Mouse (Mus musculus) cerebellum, adult 11 months (tissue): Measurements from ENCODE around the gene H1foo.

Source experiments
- DNase-seq: peaks from one replicate; pipeline ENCODE4 v3.0.0; 2022

The H1foo gene

DNA sequence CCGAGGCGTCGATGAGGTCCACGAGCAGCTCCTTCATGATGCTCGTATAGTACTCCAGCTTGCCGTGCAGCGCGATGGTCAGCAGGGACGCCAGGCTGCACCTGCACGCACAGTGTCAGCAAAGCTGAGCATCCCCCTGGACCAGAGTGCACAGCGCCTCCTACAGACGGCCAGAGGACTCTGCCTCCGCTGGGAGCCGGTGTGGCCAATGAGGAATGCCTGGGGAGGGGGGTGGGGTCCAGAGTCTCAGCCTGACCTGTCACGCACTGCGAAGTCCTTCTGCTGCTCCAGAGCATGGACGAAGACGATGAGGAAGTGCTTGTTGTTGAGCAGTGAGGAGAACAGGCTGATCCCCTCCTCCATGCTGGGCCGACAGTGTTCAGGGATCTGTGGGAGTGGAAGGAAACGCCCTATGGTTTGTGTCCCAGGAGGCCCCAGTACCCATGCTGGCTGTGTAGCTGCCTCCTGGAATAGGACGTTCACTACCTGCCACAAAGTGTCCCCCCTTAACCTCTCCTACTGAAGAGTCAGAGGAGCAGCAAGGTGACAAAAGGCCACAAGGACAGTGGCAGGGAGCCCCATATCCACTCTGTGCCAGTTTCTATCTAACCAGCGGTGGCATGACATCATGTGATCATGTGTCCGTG, 17.8 kb downstream of the H1foo start:
- DNase-seq: peak; percentile 25

DNA sequence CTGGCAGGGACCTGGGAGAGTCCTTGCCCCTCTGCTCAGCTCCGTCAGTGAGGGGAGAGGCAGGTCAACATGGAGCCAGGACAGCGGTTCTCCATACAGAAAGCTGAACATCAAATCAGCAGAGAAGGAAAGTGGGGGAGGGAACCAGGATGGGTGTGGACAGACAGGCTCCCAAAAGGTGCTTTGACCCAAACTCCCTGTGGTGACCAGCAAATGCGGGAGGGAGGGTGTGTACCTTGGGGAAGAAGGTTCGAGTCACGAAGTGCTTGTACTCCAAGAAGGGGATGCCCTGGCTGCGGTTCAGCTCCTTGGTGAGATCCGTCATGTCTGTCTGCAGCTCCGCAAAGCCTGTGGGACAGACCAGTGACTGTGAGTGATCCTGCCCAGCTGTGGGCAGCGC, 18.9 kb downstream of the H1foo start:
- peak; percentile 7 for DNase-seq

DNA sequence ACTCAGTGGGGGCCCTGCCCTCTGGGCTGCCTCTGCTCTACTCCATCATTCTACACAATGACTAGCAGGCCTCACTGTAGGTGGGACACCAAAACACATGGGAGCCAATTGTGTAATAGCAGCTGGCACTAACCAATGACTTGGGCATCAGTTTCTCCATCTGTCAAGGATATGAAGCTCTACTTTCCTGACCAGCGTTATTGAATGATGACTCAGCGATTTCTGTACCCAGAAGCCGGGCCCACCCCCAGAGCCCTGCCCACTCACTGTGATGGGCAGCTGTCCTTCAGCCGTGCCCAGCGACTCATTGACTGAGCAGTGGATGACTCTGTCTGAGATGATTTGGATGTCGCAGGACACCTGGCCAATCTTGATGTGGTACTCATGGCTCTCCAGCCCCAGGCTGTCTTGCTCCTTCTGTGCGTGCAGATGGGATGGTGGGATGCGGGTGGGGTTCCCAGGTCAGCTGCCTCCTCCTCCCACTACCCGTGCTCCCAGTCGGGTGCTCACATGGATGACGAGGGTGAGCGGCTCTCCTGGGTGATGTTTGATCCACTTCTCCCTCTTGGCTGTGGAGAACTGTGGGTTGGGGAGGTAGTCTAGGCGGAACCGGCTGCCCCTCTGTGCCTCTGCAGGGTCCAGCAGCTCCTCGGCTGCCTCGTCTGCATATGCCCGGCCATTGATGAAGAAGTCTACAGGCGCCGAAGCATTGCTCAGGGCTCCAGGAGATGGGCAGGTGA, 21.7 kb downstream of the H1foo start:
- peak; percentile 30 for DNase-seq

DNA sequence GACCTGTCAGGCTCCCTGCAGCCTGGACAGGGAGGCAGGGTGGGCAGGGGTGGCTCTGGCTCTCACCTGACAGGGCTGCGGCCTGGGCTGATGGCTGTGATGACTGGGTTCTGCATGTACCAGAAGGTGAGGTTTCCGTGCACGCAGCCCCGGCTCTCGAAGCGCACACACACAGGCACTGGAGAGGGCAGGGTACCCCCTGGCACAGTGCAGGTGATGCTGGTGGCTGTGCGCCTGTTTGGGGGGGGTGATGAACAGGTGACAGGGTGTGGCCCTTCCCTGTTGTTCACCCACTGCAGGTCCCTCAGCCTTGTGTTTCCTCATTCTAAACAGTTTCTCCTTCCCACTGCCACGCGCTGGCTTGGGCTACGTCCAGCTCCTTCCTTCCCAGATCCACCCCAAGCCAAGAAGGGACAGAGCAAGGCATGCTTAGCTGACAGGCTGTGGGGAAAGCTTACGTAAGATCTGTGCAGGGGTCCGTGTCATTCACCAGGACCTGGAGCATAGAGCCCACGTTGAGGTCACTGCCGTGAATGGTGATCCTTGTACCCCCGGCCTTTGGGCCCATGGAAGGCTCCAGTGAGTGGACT, 22.6 kb downstream of the H1foo start:
- DNase-seq: peak; percentile 53

DNA sequence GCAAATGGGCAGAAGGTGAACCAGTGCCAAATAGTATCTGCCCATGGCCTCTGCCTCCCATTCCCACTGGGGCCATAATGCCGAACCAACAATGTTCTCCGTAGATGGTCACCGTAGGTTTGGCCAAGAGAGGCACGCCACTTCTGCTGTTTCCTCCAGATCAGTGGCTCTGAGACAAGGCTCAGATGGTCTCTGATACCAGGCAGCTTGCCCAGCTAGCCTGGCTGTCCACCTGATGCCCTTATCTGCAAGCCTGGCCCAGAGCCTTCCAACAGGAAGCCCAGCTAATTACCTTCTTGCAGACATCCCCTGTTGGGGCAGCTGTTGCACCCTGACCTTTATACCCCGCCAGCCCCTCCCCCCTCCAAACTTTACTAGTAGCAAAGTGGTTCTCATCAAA, 23.3 kb downstream of the H1foo start:
- peak; percentile 80 for DNase-seq

DNA sequence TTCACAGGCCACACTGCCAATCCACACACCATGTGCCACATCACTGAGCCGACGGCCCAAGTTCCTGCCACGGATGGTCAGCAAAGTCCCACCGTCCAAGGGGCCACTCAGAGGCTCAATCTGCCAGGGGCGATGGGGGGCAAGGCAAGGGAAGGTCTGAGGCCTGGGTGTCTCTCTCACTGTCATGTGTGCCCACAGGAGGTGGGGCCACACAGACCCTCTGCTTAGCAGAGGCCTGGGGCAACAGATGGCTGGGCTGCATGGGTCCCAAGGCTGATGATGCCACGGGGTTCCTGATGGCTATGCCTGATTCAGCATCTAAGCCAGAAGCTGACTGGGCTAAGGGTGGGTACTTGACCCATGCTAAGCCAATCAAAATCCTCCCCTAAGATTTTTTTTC, 24.0 kb downstream of the H1foo start:
- DNase-seq: peak; percentile 44

DNA sequence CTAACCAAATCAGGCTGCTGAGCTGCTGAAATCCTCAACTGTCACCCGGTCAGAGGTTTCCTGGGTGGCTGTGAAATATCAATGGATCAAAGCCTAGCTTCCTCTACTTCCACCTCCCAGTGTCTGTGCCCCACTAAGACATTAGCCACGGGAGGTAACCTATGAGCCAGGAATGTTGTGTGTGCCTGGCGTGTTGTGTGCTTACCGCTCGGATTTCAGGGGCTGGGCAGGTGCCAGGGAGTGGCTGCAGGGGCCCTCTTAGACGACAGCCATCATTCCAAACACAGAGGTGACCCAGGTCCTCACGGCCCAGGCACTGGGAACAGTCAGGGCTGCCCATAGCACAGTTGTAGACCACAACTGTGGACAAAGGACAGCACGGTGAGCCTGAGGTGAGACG, 24.4 kb downstream of the H1foo start:
- DNase-seq: peak; percentile 49

- no peak for DNase-seq
Observed at GRCm38 (mm10) chr6:115969952-115970351, 25.2 kb downstream of the H1foo start.

DNA sequence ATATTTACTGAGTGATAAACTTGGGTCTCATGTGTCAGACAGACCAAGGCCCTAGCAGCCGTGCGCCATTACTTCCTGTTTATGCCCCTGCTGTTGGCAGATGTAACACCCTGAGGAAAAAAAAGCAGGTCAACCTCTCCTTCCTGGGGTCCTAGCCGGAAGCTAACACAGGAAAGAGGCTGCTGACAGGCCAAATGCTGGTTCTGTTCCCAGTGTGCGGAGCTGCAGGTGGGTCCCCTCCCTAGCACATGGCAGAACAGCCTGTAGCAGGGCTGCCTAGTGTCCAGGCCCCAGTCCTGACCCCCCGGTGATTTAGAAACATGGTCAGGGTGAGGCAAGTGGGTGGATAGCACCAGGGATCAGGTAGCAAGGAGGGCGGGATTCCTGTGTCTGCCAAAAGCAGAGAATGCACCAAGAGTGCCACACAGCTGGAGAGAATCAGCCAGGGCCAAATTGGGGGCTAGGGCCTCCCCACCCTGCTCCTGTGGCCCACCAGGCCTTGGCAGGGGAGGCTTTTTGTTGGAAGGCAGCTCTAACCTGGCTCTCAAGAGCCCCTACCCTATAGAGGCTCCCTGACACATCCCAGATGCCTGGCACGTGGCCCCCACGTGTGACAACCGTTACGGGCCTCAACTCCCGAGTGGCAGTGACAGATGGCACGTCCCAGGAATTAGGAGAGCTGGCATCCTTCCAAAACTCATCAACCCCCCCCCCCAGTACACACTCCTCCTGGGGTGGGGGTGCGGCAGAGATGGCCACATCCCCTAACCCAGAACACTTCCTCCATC, 26.7 kb downstream of the H1foo start:
- no peak for DNase-seq

- no peak for DNase-seq
Observed at GRCm38 (mm10) chr6:115972083-115972764, 27.5 kb downstream of the H1foo start.

GRCm38 (mm10) chr6:115973139-115973875, 28.6 kb downstream of the H1foo start:
- DNase-seq: no peak

GRCm38 (mm10) chr6:115973881-115974662, 29.3 kb downstream of the H1foo start:
- DNase-seq: no peak

DNA sequence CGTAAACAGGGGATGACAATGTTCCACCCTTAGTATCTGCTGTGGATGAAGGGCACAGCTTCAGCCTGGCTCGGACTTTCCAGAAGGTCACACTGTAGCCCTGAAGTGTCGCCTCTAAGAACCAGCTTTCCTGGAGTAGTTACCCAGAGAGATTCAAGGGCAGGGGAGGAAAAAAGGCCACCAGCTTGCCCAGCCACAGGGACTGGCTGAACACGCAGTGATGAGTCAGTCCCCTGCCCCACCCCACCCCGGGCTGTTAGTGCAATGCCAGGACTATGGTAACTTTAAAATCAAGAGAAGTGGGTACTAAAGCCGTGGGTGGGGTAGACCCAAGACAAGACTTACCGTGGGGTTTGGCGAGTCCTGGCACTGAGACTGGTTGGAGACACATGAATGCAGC, 30.9 kb downstream of the H1foo start:
- no peak for DNase-seq

DNA sequence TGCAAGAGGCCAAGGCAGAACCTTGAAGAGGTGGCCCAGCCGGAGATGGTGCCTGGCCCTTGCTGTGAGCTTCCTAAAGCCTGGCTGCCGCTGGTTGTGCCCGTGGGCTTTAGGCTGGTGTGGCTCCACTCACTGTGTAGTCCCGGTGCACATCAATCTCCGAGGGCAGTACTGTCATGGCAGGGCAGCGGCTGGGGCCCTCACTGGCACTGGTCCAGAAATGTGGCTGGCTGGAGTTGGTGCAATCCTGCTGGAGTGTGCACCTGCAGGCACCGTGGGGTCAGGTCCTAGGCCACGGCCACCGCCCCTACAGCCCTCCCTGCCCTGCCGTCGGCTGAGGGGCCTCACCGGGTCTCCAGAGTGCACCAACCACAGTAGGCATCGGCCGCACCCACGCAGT, 33.1 kb downstream of the H1foo start:
- DNase-seq: no peak

DNA sequence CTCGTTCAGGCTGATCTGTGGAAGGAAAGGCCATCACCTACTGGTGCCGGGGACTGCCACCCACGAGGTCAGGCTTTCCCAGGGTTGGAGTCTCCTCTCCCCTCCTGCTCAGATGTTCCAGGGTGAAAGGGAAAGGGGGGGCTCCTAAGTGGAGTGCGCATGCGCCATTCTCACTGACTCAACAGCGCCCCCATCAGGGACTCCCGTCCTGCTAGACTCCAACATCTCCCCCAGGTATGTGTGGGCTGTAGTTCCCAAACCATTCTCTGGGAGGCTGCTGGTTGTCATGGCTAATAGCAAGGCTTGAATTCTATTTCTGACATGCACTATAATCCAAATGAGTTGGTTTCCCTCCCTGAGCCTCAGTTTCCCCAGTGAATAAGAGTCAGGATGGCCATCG, 33.9 kb downstream of the H1foo start:
- no peak for DNase-seq

DNA sequence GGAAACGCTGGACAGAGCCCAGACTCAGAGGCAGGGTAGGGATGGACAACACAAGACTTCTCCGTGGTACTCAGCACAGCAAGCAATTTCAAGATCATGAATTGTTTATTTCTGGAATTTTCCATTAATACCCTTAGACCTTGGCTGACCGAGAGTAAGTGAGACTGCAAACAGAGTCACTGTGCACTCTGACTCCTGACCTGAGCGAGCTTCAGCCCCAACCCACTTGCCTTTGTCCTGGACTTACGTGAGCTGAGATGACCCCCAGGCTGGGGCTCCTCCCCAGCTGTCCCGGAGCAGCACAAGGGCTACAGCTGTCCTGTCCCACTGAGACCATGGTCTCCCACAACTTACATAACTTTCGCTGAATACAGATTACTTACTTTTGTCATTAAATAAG, 38.2 kb downstream of the H1foo start:
- no peak for DNase-seq

DNA sequence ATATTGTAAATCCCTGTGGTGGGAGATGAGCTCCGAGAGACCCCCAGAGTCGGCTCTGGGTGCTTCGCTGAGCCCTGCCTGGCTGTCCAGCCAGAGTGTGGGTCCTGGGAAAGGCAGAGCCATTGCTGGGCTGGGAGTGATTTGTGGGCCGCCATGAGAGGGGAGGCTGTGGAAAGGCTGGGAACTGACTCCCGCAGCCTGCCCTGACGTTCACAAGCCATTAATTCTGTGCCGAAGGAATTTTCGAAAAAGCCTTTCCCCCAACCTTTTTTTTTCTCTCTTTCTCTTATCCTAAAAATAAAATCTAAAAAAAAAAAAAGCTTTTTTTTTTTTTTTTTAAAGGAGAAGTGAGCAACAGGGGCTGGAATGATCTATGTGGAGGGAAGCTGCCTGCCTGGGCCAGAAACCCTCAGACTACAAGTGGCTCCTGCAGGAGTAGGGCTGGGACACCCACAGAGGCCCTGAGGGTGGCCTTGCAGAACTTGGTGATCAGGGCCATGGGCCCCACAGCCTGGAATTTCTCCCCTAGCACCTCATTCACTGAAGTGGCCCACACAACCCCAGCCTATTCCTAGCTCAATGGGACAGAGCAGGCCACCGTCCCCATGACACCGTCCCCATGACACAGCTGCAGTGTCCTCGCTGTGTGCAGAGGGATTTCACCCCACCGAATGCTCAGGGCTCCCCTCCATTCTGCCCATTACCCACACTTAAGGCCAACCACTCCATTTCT, 38.7 kb downstream of the H1foo start:
- DNase-seq: no peak

GRCm38 (mm10) chr6:115984580-115984979, 39.8 kb downstream of the H1foo start:
- DNase-seq: no peak

- no peak for DNase-seq
Observed at GRCm38 (mm10) chr6:115985622-115986021, 40.9 kb downstream of the H1foo start.

- DNase-seq: no peak
Observed at GRCm38 (mm10) chr6:115986472-115987095, 41.8 kb downstream of the H1foo start.
